Mouse (Mus musculus) erythroid progenitor cell, adult 5-6 weeks (primary cell): ENCODE measurements at regions not wholly inside any gene's neighbourhood (a gene's known extent, or its start where the extent isn't known, plus 50 kb on each side); places are given as distances from the start of the nearest gene placed in this dataset.

Source experiments
- ATAC-seq: replicated peaks from 2 replicates; pipeline ENCODE4 v1.8.0; 2016; ENCODE audit warnings: moderate number of reproducible peaks, mild to moderate bottlenecking, moderate TSS enrichment, inconsistent platforms; ENCODE audit not compliant: poor library complexity, low FRiP score, severe bottlenecking

- peak; percentile 55; the same call in 1 of the 2 replicates for ATAC-seq
Observed at GRCm38 (mm10) chr9:43972290-43972689, 70.9 kb upstream of the Thy1 start.

GRCm38 (mm10) chr9:43975405-43975804 is 67.8 kb upstream of the Thy1 start:
- ATAC-seq: no peak

- ATAC-seq: no peak
Observed at GRCm38 (mm10) chr9:43976366-43976765, 66.8 kb upstream of the Thy1 start.

- ATAC-seq: no peak
Observed at GRCm38 (mm10) chr9:43977773-43978172, 65.4 kb upstream of the Thy1 start.

- no peak for ATAC-seq
Observed at GRCm38 (mm10) chr9:43981376-43981775, 61.8 kb upstream of the Thy1 start.

- no peak for ATAC-seq
Observed at GRCm38 (mm10) chr9:43982359-43982889, 60.8 kb upstream of the Thy1 start.

- ATAC-seq: no peak
Observed at GRCm38 (mm10) chr9:43983220-43983619, 60.0 kb upstream of the Thy1 start.

GRCm38 (mm10) chr9:43984181-43985062 is 58.8 kb upstream of the Thy1 start:
- peak; percentile 53; the same call in 1 of the 2 replicates for ATAC-seq

GRCm38 (mm10) chr9:43987957-43988356 is 55.2 kb upstream of the Thy1 start:
- ATAC-seq: no peak

DNA sequence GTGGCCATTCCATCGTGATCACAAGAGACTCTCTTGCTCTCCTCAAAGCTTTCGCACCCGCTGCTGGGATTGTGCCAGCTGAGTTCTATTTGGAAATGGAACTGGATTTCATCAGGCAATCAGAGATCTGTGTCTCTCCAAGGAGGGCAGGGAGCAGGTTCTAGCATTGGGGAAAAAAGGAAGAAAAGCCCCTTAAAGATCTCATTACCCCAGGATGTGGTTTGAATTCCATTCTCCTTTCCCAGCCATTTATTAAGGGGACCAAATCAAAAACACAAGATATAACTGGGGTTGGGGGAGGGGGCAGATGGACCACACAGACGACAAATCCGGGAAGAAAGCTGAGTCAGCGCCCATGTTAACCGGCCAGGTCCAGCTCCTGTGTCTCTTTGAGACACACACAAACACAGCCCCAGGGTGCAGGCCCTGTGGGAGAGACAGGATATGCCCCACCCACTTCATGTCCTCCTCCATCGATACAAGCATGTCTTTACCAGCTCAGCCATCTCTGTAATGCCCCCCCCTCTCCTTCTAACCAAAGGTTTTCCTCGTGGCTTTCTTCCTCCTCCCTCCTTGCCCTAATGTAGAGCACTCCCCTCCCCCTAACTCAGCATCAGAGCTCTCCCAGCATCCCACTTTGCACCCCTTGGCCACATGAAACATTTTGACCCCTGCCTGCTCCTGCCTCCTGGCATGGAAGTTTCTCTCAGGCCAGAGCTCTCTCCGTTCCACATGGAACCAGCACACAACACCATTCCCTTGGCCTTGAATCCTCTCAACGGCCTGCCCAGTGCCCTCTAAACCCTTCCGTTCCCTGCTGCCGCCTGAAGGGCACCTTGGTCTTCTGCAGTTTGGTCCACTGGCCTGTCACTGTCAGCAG is 54.0 kb upstream of the Thy1 start:
- ATAC-seq: no peak

- no peak for ATAC-seq
Observed at GRCm38 (mm10) chr9:43990124-43990523, 53.1 kb upstream of the Thy1 start.

DNA sequence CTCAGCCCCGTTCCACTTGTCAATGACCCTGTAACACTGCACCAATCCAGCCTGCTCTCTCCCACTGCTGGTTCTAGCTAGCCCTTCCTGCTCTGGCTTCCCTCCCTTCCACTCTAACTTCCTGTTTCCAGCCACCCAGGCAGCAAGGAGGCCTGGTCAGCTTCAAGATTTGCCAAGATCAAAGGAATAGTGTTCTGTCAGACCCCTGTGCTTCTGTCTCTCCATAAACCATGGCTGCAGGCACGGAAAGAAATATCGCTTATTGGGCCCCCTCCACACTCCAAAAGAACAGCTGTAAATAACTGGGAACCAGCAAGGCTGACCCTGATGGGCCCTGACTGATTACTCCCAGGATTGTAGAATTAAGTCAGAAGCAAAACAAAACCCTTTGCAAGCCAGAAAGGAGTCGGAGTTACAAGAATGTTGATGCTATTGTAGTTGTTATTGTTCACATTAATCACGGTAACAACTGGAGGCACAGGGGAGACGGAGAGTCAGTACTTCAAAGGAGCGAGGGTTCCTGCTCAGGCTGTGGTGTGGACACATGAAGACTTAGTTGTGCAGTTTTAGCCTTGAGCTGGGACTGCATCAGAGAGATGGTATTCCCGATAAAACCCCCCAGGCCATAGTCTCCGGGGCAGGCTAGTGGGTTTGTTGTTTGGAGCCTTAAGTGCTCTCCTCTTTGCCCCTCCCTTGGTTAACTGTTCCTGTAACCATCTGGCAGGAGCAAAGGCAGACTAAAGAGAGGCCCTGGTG is 49.8 kb upstream of the Thy1 start:
- no peak for ATAC-seq
